Mouse (Mus musculus) C2C12 (cell line): ENCODE measurements around the gene Tomm20. TPM values are rescaled to one million over a fixed set of nuclear protein-coding genes. Genes with fewer than 3 reads are reported as not detected.

Experiments used
- H3K27me3 ChIP-seq: one replicate; pipeline ENCODE4 v1.6.1; 2011; ENCODE audit not compliant: control insufficient read depth, insufficient read depth, insufficient read length
- H3K36me3 ChIP-seq: one replicate; pipeline ENCODE4 v1.6.1; 2011; ENCODE audit not compliant: control insufficient read depth, insufficient read depth
- H3K4me3 ChIP-seq: one replicate; pipeline ENCODE4 v1.5.1; 2011; ENCODE audit warnings: mild to moderate bottlenecking, control low read depth; ENCODE audit not compliant: poor library complexity, insufficient read depth, severe bottlenecking
- H3K79me2 ChIP-seq: one replicate; pipeline ENCODE4 v1.6.1; 2011; ENCODE audit not compliant: control insufficient read depth, insufficient read depth
- H3K79me3 ChIP-seq: one replicate; pipeline ENCODE4 v1.6.1; 2011; ENCODE audit warnings: low read depth, control low read depth
- H3ac ChIP-seq: one replicate; pipeline ENCODE3; 2011; ENCODE audit warnings: low read depth; ENCODE audit not compliant: control insufficient read depth, insufficient read length
- CEBPB ChIP-seq: IDR thresholded peaks from one replicate; pipeline ENCODE4 v1.6.1; 2011; ENCODE audit warnings: low read depth, mild to moderate bottlenecking, control low read depth, moderate library complexity
- CTCF ChIP-seq: IDR thresholded peaks from one replicate; pipeline ENCODE4 v1.5.1; 2011; ENCODE audit not compliant: control insufficient read depth, insufficient read depth, insufficient read length
- FOSL1 ChIP-seq: IDR thresholded peaks from one replicate; pipeline ENCODE4 v1.8.0; 2011; ENCODE audit warnings: mild to moderate bottlenecking, low read length; ENCODE audit not compliant: poor library complexity, insufficient read depth, severe bottlenecking
- MAX ChIP-seq: IDR thresholded peaks from one replicate; pipeline ENCODE4 v1.6.1; 2011; ENCODE audit warnings: mild to moderate bottlenecking, control low read depth
- MYOD1 ChIP-seq: IDR thresholded peaks from one replicate; pipeline ENCODE4 v1.6.1; 2011; ENCODE audit warnings: low read depth; ENCODE audit not compliant: control insufficient read depth, insufficient read length
- MYOG ChIP-seq: IDR thresholded peaks from one replicate; pipeline ENCODE4 v1.6.1; 2011; ENCODE audit not compliant: control insufficient read depth, insufficient read length; ENCODE audit errors: extremely low read depth
- USF1 ChIP-seq: IDR thresholded peaks from one replicate; pipeline ENCODE4 v1.6.1; 2011; ENCODE audit warnings: low read depth, mild to moderate bottlenecking, control low read depth, moderate library complexity
- long read RNA-seq, 2 experiments: library from polyadenylated mRNA; unstranded; transcript quantifications; one replicate each; pipeline ENCODE4 v2.0.0; 2019 to 2020
- polyA plus RNA-seq: library from polyadenylated mRNA; unstranded; fragments of >200 nt; fragmentation: generic; extraction: Trizol; gene quantifications from one replicate; pipeline ENCODE4 v1.2.1, GENCODE M21; 2012; ENCODE audit warnings: missing spikeins

Tomm20 gene
- polyA plus RNA-seq = 255 TPM
- long read RNA-seq, experiment 1, full-length matches to known transcripts = 240 of 252 reads
- long read RNA-seq, experiment 1, partial matches to known transcripts = 1 of 252 reads
- long read RNA-seq, experiment 1, other reads (novel, unspliced or antisense) = 11 of 252 reads
- long read RNA-seq, experiment 2, full-length matches to known transcripts = 250 of 253 reads
- long read RNA-seq, experiment 2, partial matches to known transcripts = 0 of 253 reads
- long read RNA-seq, experiment 2, other reads (novel, unspliced or antisense) = 3 of 253 reads

- Histone ChIP-seq H3K79me3 (peaks cover 45% of the 10 kb centered on the region), H3K27me3 (no peaks in the 10 kb centered on the region), H3K36me3 (peaks cover 66% of the 10 kb centered on the region), H3K4me3 (peak within 1 kb of the TSS; percentile 97), H3K79me2 (peaks cover 48% of the 10 kb centered on the region), H3ac (peak within 1 kb of the TSS; percentile 96)
- TF ChIP-seq MYOD1 (no peak), MAX (peak; percentile 98), CTCF (no peak), FOSL1 (peak; percentile 10), CEBPB (no peak), MYOG (no peak), USF1 (peak; percentile 85)
Measured at GRCm38 (mm10) chr8:126945730-126946163, at the start of gene Tomm20. Gene Tomm20 (minus strand): TSS chr8:126945844.

GRCm38 (mm10) chr8:126994506-126994905 is 48.9 kb upstream of the Tomm20 start:
- Histone ChIP-seq H3K79me2 (no peaks in the 10 kb centered on the region), H3ac (no peak overlapping the region), H3K36me3 (no peaks in the 10 kb centered on the region), H3K4me3 (no peak overlapping the region), H3K27me3 (no peaks in the 10 kb centered on the region), H3K79me3 (no peaks in the 10 kb centered on the region)
- no peak for TF ChIP-seq MYOD1
- no peak for TF ChIP-seq MYOG
- TF ChIP-seq CEBPB = no peak
- no peak for TF ChIP-seq CTCF
- no peak for TF ChIP-seq FOSL1
- TF ChIP-seq MAX = no peak
- TF ChIP-seq USF1 = no peak

- no peak for TF ChIP-seq MAX
- TF ChIP-seq USF1 = no peak
- no peak for TF ChIP-seq MYOD1
- TF ChIP-seq FOSL1 = no peak
- no peak for TF ChIP-seq CTCF
- no peak for TF ChIP-seq MYOG
- no peak for TF ChIP-seq CEBPB
- Histone ChIP-seq H3ac (no peak overlapping the region), H3K79me2 (no peaks in the 10 kb centered on the region), H3K4me3 (no peak overlapping the region), H3K36me3 (no peaks in the 10 kb centered on the region), H3K27me3 (no peaks in the 10 kb centered on the region), H3K79me3 (no peaks in the 10 kb centered on the region)
Measured at GRCm38 (mm10) chr8:126989363-126990153, 43.9 kb upstream of the Tomm20 start.

GRCm38 (mm10) chr8:126988346-126989006 is 42.8 kb upstream of the Tomm20 start:
- Histone ChIP-seq H3K36me3 (no peaks in the 10 kb centered on the region), H3K4me3 (no peak overlapping the region), H3K79me3 (no peaks in the 10 kb centered on the region), H3ac (no peak overlapping the region), H3K27me3 (no peaks in the 10 kb centered on the region), H3K79me2 (no peaks in the 10 kb centered on the region)
- no peak for TF ChIP-seq FOSL1
- no peak for TF ChIP-seq CTCF
- TF ChIP-seq USF1 = no peak

- H3K27me3 ChIP-seq = no peaks in the 10 kb centered on the region
- H3K36me3 ChIP-seq = no peaks in the 10 kb centered on the region
- no peak overlapping the region for H3K4me3 ChIP-seq
- H3ac ChIP-seq = no peak overlapping the region
- H3K79me2 ChIP-seq = no peaks in the 10 kb centered on the region
- no peaks in the 10 kb centered on the region for H3K79me3 ChIP-seq
- TF ChIP-seq MAX (peak; percentile 28), MYOD1 (peak; percentile 6), CTCF (peak; percentile 96), USF1 (no peak)
Measured at GRCm38 (mm10) chr8:126986495-126986894, 40.9 kb upstream of the Tomm20 start.
